Mouse (Mus musculus) MEL (cell line): Measurements from ENCODE around the gene Ildr1.

Source experiments
- MAFK ChIP-seq: IDR thresholded peaks from 2 replicates; pipeline ENCODE4 v1.6.1; 2011; ENCODE audit warnings: low read depth, mild to moderate bottlenecking, low read length, improper control_type of control experiment, borderline replicate concordance
- MAX ChIP-seq: IDR thresholded peaks from 2 replicates; pipeline ENCODE4 v1.6.1; 2011; ENCODE audit warnings: low read length, improper control_type of control experiment
- NELFE ChIP-seq: IDR thresholded peaks from 2 replicates; pipeline ENCODE4 v1.6.1; 2011; ENCODE audit warnings: low read depth, low read length, improper control_type of control experiment
- TAL1 ChIP-seq: IDR thresholded peaks from 2 replicates; pipeline ENCODE4 v1.6.1; 2012; ENCODE audit warnings: mild to moderate bottlenecking, inconsistent platforms, low read length, moderate library complexity, mixed read lengths

DNA sequence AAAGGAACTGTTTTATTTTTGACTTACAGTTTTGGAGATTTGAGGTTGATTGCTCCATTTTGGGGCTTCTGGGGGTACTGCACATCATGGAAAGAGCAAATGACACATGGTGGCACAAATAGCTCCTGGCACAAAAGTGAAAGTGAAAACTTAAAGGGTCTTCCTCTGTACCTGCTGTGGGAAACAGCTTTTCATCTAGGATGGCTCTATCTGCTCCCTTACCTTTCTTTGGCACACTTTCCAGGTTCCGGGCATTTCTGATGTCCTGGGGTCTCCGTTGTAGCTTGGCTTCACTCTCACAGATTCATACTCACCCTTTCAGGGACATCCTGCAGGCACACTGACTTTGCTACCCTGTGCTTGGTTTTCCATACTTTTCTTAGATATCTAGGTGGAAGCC, 5.7 kb upstream of the Ildr1 start:
- TF ChIP-seq TAL1 (no peak), MAX (no peak), MAFK (no peak), NELFE (no peak)
